Mouse (Mus musculus) intestine, embryonic 14.5 days (tissue): Measurements from ENCODE around the gene Glrx5. TPM values are rescaled to one million over a fixed set of nuclear protein-coding genes. Genes with fewer than 3 reads are reported as not detected.
A peak's percentile ranks its signal among the peaks of the same experiment; 100 is the strongest.

Experiments
- ATAC-seq: fragments of 200-750 bp; cut with Nextera tagmentation; replicated peaks from 2 replicates; pipeline ENCODE4 v1.8.0; 2017; ENCODE audit warnings: low read depth, moderate number of reproducible peaks, moderate TSS enrichment, moderate library complexity; ENCODE audit not compliant: low FRiP score, low TSS enrichment
- DNase-seq: peaks from one replicate; pipeline ENCODE4 v3.0.0-alpha.2; 2018; ENCODE audit warnings: low spot score
- H3K27ac ChIP-seq: fragments of 300-500 bp; sonication (generic); 2 replicates; pipeline ENCODE4 v1.5.1; 2014; ENCODE audit warnings: low read depth, mild to moderate bottlenecking, control low read depth
- H3K27me3 ChIP-seq: fragments of 300-500 bp; sonication (generic); replicated peaks from 2 replicates; pipeline ENCODE4 v1.6.1; 2014; ENCODE audit warnings: low read length, control low read depth; ENCODE audit not compliant: control insufficient read depth, insufficient read depth
- H3K36me3 ChIP-seq: fragments of 300-500 bp; sonication (generic); 2 replicates; pipeline ENCODE4 v1.6.1; 2014; ENCODE audit warnings: low read length, control low read depth; ENCODE audit not compliant: control insufficient read depth, insufficient read depth
- H3K4me1 ChIP-seq: fragments of 300-500 bp; sonication (generic); replicated peaks from 2 replicates; pipeline ENCODE4 v1.6.1; 2014; ENCODE audit warnings: low read length, control low read depth, mixed read lengths; ENCODE audit not compliant: control insufficient read depth, insufficient read depth
- H3K4me2 ChIP-seq: fragments of 300-500 bp; sonication (generic); 2 replicates; pipeline ENCODE4 v1.6.1; 2014; ENCODE audit warnings: low read length
- H3K4me3 ChIP-seq: fragments of 300-500 bp; sonication (generic); 2 replicates; pipeline ENCODE4 v1.5.1; 2014; ENCODE audit warnings: low read depth, low read length, control low read depth, mixed read lengths
- H3K9ac ChIP-seq: fragments of 300-500 bp; sonication (generic); 2 replicates; pipeline ENCODE4 v1.6.1; 2014; ENCODE audit warnings: mild to moderate bottlenecking, low read length
- H3K9me3 ChIP-seq: fragments of 300-500 bp; sonication (generic); 2 replicates; pipeline ENCODE4 v1.6.1; 2016; ENCODE audit warnings: low read length, control low read depth; ENCODE audit not compliant: control insufficient read depth
- whole genome bisulfite sequencing: fragments of 180-500 bp; shearing (Covaris S2); extraction: QIAGEN DNeasy Blood & Tissue Kit; methylation state at CpG from one replicate; pipeline ENCODE4 v1.1.7; 2014; 5-methylcytosine and 5-hydroxymethylcytosine counted together
- polyA plus RNA-seq: library from polyadenylated mRNA; unstranded; fragments of >200 nt; fragmentation: Nextera tagmentation; extraction: Ambion mirVana; gene quantifications from 2 replicates; pipeline ENCODE4 v1.2.1, GENCODE M21; 2014

Glrx5 gene
- polyA plus RNA-seq, 1 experiment from 2014 or later = 193 TPM

- DNase-seq = peak; percentile 82
- Histone ChIP-seq H3K9me3 (no peaks in the 10 kb centered on the region), H3K27me3 (peaks cover 28% of the 10 kb centered on the region), H3K27ac (no peak within 1 kb of the TSS), H3K9ac (peak within 1 kb of the TSS; percentile 35), H3K36me3 (no peaks in the 10 kb centered on the region), H3K4me3 (peak within 1 kb of the TSS; percentile 59), H3K4me1 (peaks cover 22% of the 10 kb centered on the region), H3K4me2 (peak within 1 kb of the TSS; percentile 96)
- ATAC-seq = peak; percentile 74
- WGBS = under 1% methylated on average over 64 of the region's 66 CpGs
These were observed 22.9 kb upstream of the Glrx5 start, which contains the start of gene Syne3 for GRCm38 (mm10) chr12:105009370-105010212. Gene Syne3, minus strand, starts transcription at chr12:105009809.

GRCm38 (mm10) chr12:105010213-105010790 lies 22.2 kb upstream of the Glrx5 start:
- DNase-seq = no peak
- Histone ChIP-seq H3K4me2 (peak overlapping the region; percentile 96), H3K9me3 (no peaks in the 10 kb centered on the region), H3K4me3 (peak overlapping the region; percentile 59), H3K36me3 (no peaks in the 10 kb centered on the region), H3K27ac (no peak overlapping the region), H3K4me1 (peaks cover 22% of the 10 kb centered on the region), H3K9ac (peak overlapping the region; percentile 35), H3K27me3 (peaks cover 28% of the 10 kb centered on the region)
- WGBS = 18% methylated on average over 9 of the region's 9 CpGs
- no peak for ATAC-seq

- no peak overlapping the region for H3K4me3 ChIP-seq
- H3K9me3 ChIP-seq = no peaks in the 10 kb centered on the region
- peaks cover 22% of the 10 kb centered on the region for H3K4me1 ChIP-seq
- no peak overlapping the region for H3K27ac ChIP-seq
- H3K27me3 ChIP-seq = peaks cover 28% of the 10 kb centered on the region
- no peak overlapping the region for H3K4me2 ChIP-seq
- H3K9ac ChIP-seq = no peak overlapping the region
- ATAC-seq (no peak), DNase-seq (no peak)
- no peaks in the 10 kb centered on the region for H3K36me3 ChIP-seq
- 97% methylated on average over 1 of the region's 1 CpGs for WGBS
These were observed 20.9 kb upstream of the Glrx5 start for GRCm38 (mm10) chr12:105011589-105011988.

GRCm38 (mm10) chr12:105012314-105012713 lies 20.2 kb upstream of the Glrx5 start:
- Histone ChIP-seq H3K27ac (no peak overlapping the region), H3K9ac (no peak overlapping the region), H3K36me3 (no peaks in the 10 kb centered on the region), H3K27me3 (peaks cover 27% of the 10 kb centered on the region), H3K9me3 (no peaks in the 10 kb centered on the region), H3K4me3 (no peak overlapping the region), H3K4me2 (no peak overlapping the region), H3K4me1 (peaks cover 22% of the 10 kb centered on the region)
- ATAC-seq (no peak), DNase-seq (no peak)
- 88% methylated on average over 4 of the region's 4 CpGs for WGBS

- Histone ChIP-seq H3K27me3 (peaks cover 21% of the 10 kb centered on the region), H3K9me3 (no peaks in the 10 kb centered on the region), H3K36me3 (no peaks in the 10 kb centered on the region), H3K9ac (no peak overlapping the region), H3K27ac (no peak overlapping the region; the same call in 1 of the 2 replicates), H3K4me1 (peaks cover 22% of the 10 kb centered on the region), H3K4me3 (no peak overlapping the region), H3K4me2 (peak overlapping the region; percentile 36)
- WGBS = 22% methylated on average over 17 of the region's 17 CpGs
- ATAC-seq = no peak
- no peak for DNase-seq
These were observed 19.4 kb upstream of the Glrx5 start for GRCm38 (mm10) chr12:105013065-105013464.

GRCm38 (mm10) chr12:105016199-105016598 lies 16.3 kb upstream of the Glrx5 start:
- Histone ChIP-seq H3K27ac (no peak overlapping the region), H3K4me3 (no peak overlapping the region), H3K27me3 (0 out of 2 replicates have a peak, but pooled peaks cover 4% of the 10 kb centered on the region), H3K9me3 (no peaks in the 10 kb centered on the region), H3K36me3 (no peaks in the 10 kb centered on the region), H3K4me1 (peaks cover 10% of the 10 kb centered on the region; the same call in 1 of the 2 replicates), H3K9ac (no peak overlapping the region), H3K4me2 (no peak overlapping the region)
- DNase-seq = no peak
- 56% methylated on average over 4 of the region's 4 CpGs for WGBS
- ATAC-seq = no peak

GRCm38 (mm10) chr12:105016639-105017038 lies 15.8 kb upstream of the Glrx5 start:
- no peak overlapping the region for H3K27ac ChIP-seq
- no peak overlapping the region for H3K9ac ChIP-seq
- H3K27me3 ChIP-seq = 0 out of 2 replicates have a peak, but pooled peaks cover 4% of the 10 kb centered on the region
- H3K36me3 ChIP-seq = no peaks in the 10 kb centered on the region
- DNase-seq (no peak), ATAC-seq (no peak)
- no peak overlapping the region for H3K4me3 ChIP-seq
- no peaks in the 10 kb centered on the region for H3K9me3 ChIP-seq
- WGBS = 70% methylated on average over 10 of the region's 10 CpGs
- H3K4me2 ChIP-seq = no peak overlapping the region
- H3K4me1 ChIP-seq = peaks cover 10% of the 10 kb centered on the region; the same call in 1 of the 2 replicates

GRCm38 (mm10) chr12:105019359-105020219 lies 12.9 kb upstream of the Glrx5 start:
- WGBS = 59% methylated on average over 19 of the region's 19 CpGs
- Histone ChIP-seq H3K9ac (no peak overlapping the region), H3K4me2 (no peak overlapping the region), H3K4me3 (no peak overlapping the region), H3K27me3 (no peaks in the 10 kb centered on the region), H3K36me3 (no peaks in the 10 kb centered on the region), H3K4me1 (0 out of 2 replicates have a peak, but pooled peaks cover 2% of the 10 kb centered on the region), H3K27ac (no peak overlapping the region), H3K9me3 (0 out of 2 replicates have a peak, but pooled peaks cover 6% of the 10 kb centered on the region)
- ATAC-seq (no peak), DNase-seq (no peak)
